Mouse (Mus musculus) C2C12 (cell line): ENCODE data around the gene Map3k20.

Experiments
- CTCF ChIP-seq: IDR thresholded peaks from one replicate; pipeline ENCODE4 v1.5.1; 2011; ENCODE audit not compliant: control insufficient read depth, insufficient read depth, insufficient read length
- MYOG ChIP-seq: IDR thresholded peaks from one replicate; pipeline ENCODE4 v1.6.1; 2011; ENCODE audit not compliant: control insufficient read depth, insufficient read length; ENCODE audit errors: extremely low read depth
- USF1 ChIP-seq: IDR thresholded peaks from one replicate; pipeline ENCODE4 v1.6.1; 2011; ENCODE audit warnings: low read depth, mild to moderate bottlenecking, control low read depth, moderate library complexity

GRCm38 (mm10) chr2:72308981-72309380, 23.5 kb downstream of the Map3k20 start:
- TF ChIP-seq MYOG (no peak), USF1 (no peak), CTCF (no peak)
